Mouse (Mus musculus): ENCODE results near the gene Capns2.
"Not testable (repeated sequence)": the region's sequence is repeated elsewhere in the genome, so short reads cannot be mapped to it uniquely, and the experiment has no call there.

The Capns2 gene

GRCm38 (mm10) chr8:92901107-92901506 is at the start of gene Capns2:
Gene Capns2 (plus strand): TSS chr8:92901407.
- no peak for DNase-seq (ENCODE audit: low spot score)

- no peak for DNase-seq (ENCODE audit: low spot score)
Measured at GRCm38 (mm10) chr8:92853188-92853983, 47.8 kb upstream of the Capns2 start.

- DNase-seq (ENCODE audit: low spot score): no peak
Measured at GRCm38 (mm10) chr8:92854673-92855072, 46.5 kb upstream of the Capns2 start.

DNA sequence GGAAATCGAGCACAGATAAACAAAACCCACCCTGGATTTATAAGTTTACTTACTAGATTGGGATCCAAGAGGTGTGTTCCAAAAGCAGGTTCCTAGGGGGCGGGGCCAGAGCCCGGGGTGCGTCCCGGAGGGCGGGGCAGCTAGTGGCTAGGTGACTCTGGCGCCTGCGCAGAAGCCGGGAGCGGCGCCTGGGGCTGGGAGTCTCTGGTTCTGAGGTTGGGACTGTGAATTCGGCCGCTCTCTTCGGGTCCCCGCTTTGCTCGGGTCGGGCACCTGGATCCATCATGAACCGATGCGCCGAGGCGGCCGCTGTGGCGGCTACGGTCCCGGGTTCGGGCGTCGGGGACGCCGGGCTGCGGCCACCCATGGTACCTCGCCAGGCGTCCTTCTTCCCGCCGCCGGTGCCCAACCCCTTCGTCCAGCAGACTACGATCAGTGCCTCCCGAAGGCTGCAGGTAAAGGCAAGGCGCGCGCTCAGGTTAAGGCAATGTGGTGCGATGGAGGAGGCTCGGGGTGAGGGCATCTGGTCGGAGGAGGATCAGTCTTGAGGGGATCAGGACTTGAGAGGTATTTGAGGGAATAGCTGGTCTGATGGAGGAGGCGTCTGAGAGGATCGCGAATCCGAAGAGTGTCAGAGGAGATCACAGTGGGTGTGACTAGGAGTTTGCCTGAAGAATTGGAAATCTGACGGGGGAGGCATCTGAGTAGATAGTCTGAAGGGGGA is 45.9 kb upstream of the Capns2 start, which contains the start of gene Lpcat2:
TSS of gene Lpcat2 (plus strand) at position 169 of the 724 bp plus-strand sequence.
- peak; percentile 50 for DNase-seq (ENCODE audit: low spot score)

DNA sequence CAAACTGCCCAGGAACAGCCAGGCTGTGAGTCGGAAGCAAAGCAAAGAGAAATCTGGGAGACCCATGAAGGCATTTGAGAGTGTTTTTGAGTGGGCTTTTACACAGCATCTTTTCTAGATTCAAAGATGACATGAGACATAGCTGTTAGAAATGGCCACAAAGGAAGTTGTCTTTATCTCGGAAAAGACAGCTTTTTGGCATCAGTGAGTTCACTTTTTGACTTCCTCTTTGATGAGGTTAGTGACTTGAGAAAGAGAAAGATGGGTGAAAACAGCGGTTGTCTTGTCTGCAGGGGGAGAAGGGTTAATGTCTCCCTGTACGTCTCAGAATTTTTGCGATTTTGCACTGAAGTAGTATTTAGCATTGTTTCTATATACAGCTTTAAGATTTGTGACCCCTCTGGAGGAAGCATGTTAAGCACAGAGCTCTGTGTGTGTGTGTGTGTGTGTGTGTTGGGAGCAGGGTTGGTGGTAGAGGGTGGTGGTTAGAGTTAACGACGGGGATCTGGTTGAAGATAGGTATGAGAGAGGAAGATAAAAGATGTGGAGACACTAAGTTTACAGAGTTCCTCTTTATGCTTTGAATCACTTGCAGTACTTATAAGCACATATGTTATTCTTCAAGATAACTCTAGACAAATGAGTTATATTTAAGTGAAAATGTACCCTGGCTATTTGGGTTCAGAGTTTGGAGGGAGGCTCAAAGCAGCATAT is 44.8 kb upstream of the Capns2 start:
- no peak for DNase-seq (ENCODE audit: low spot score)

DNA sequence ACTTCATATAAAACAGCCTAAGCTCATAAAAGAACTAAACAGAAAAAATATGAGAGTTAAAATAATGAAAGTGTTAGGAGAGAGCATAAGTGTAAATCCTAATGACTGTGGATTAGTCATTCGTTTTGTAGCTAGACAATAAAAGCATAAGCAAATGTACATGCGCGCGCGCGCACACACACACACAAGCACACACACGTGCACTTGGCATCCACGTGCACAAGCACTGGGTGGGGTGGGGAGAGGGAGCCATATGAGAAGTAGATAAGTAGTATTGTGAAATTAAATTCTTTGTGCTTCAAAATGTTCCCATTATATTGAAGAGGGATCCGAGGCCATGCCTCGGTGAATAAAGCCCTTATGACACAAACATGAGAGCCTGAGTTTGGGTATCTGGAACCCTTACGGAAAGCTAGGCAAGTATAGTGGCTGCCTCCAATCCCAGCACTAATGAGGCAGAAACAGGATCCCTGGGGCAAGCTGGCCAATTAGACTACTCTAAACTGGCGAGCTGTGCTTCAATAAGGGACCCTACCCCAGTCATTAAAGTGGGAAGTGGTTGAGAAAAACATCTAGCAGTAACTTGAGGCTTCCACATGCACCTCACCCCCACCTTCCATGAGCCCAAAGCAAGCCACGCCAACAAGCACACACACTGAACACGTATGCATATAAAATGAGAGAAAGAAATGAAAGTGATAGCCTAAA is 42.6 kb upstream of the Capns2 start:
- no peak for DNase-seq (ENCODE audit: low spot score)

DNA sequence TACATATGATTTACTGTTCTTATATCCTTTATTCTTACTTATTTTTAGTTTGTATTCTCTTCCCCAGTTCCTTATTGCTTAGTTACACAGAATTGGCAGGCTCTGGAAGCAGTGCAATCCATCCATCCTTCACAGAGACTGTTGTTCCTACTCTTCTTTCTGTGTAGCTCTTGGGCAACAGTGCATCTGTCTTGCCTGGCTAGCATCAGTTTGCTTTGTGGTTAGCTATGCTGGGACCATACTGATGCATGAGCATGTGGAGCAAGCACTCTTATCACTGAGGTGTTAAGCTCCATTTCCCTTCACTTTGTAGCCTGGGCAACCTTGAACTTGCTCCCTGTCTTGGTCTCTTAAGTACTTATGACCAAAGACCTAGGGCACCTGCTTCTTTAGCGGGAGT is 39.2 kb upstream of the Capns2 start:
- no peak for DNase-seq (ENCODE audit: low spot score)

DNA sequence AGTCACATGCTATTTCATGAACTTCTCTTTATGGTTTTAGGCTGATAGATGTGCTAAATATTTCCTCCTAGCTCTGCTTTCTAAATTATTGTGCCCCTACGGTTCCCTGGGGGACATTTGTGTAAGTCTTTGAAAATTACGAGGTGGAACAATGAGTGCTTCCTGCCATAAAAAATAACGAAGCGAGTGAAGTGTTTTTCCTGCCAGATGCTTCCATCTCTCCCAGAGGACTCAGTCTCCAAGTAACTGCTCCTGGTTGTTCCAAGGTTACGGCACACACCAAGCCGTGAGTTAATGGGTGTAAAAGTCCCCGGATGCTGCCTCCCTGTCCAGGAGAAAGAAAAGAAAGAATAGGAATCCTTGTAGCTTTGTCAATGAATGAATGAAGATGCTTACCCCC is 30.9 kb upstream of the Capns2 start:
- no peak for DNase-seq (ENCODE audit: low spot score)

DNA sequence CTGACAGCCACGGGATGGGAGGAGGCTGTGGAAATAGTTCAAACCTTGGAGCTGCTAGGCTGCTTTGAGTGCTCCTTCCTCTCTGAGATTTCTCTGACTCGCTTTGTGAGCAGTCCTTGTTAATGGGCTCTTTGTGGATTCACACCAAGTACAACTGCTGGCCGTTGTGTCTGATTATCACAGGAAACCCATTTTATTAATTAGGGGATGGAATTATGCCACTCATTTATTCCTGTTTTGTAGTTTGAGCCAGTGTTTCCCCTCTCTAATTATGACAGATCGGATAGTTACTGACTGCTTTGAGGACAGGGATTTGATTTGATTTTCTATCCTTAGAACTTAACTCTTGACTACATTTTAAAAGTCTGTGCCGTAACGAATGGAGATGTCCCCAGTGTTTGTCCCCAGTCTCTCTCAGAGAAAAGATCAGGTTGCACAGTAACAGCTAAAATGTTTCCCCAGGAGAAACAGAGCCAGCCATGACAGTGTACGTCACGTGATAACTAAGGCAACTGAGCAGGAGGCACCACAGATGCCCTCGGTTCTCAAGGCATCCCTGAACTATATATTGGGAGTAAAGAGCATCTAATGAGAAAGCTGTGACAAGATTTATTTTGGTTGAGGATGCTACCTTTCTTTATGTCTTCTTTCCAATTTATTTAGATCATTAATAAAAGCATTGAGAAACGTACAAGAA is 29.0 kb upstream of the Capns2 start:
- no peak for DNase-seq (ENCODE audit: low spot score)

GRCm38 (mm10) chr8:92875795-92876194 is 25.4 kb upstream of the Capns2 start:
- DNase-seq (ENCODE audit: low spot score): no peak

DNA sequence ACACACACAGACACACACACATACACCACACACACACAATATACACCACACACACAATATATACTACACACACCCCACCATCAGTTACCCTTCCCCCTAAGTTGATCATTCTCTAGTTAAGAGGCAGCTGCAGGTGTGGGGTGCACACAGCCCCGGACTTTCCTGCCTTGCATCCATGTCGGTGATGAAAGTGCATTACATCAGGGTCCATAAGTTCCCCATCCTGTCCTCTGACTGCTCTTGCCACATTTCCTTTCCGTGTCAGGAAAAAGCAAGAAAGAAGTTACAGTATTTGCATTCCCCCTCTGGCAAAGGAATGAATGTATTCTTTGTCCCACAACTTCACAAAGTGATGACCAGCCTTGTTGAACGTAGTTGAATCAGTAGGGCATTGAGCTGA is 20.0 kb upstream of the Capns2 start:
- DNase-seq (ENCODE audit: low spot score): no peak

DNA sequence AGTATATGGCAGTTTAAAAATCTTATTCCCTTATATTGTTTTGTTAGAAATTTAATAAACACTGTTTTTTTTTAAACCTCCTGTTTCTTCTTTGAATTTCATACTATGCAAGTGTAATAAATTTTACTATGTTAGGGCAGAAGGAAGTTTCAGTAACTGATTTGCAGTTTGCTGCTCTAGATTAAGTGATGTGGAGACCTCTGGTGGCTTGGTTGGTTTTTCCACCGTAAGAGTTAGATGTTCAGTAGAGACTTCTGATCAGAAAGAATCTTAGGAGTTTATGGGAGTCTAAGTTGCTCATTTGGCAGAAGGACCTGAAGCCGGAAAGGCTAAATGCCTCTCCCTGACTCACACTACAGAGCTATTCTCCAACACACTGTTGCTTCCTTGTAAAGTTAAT is 17.4 kb upstream of the Capns2 start:
- DNase-seq (ENCODE audit: low spot score): no peak

GRCm38 (mm10) chr8:92892216-92892615 is 9.0 kb upstream of the Capns2 start:
- DNase-seq (ENCODE audit: low spot score): not testable (repeated sequence)

DNA sequence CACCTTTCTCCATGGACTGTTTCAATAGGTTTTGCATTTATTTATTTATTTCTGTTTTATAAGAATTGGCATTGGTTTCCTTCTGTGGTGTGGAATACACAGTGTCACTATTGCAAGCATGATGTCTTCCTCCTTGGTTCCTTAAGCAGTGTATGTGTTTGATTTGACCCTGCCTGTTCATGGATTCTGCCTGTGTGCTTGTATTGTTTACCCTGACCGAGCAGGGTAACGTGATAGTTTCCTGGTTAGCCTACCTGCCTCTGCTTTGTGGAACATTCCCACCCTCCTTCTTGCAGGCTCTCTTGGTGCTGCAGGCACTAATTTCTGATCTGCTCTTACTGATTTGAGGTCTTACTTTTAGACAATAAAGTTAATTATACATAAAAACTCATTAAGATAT is 7.3 kb upstream of the Capns2 start:
- DNase-seq (ENCODE audit: low spot score): no peak

GRCm38 (mm10) chr8:92895053-92895452 is 6.2 kb upstream of the Capns2 start:
- DNase-seq (ENCODE audit: low spot score): no peak

- DNase-seq (ENCODE audit: low spot score): no peak
Measured at GRCm38 (mm10) chr8:92896056-92896455, 5.2 kb upstream of the Capns2 start.

DNA sequence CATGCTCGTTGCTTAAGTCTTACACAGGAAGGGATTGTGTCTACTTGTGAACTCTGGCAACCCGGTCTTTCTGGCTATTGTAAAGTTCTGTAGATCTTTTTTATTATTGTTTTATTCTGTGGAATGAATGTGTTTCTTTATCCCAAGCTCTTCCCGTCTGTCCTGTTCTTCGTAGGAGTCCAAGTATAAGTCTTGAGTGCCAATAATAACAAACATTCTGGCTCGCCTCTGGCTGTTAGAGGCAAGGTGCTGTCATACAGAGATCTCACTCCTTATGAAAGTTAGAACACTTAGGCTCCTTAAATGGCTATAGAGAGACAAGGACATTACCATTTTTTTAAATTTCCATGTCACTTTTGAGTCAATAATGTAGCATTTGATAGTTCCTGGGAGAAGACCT is 4.6 kb upstream of the Capns2 start:
- DNase-seq (ENCODE audit: low spot score): no peak

DNA sequence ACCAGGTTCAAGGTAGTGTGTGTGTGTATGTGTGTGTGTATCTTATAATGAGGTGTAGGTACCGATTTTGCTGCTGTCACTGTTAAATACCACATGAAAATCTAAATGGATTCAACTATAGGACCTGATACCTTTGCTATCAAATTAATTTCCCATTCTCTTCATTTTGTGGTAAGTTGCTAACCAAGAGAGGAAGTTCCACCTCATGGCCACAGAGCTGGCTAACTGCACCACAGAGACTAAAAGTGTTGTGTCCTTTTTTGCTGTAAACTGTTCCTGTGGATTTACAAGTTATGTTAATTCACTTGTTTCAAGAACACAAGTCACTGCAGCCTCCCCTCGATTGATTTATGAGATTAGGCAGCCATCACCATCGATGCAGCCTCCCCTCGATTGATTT is 3.4 kb upstream of the Capns2 start:
- no peak for DNase-seq (ENCODE audit: low spot score)

DNA sequence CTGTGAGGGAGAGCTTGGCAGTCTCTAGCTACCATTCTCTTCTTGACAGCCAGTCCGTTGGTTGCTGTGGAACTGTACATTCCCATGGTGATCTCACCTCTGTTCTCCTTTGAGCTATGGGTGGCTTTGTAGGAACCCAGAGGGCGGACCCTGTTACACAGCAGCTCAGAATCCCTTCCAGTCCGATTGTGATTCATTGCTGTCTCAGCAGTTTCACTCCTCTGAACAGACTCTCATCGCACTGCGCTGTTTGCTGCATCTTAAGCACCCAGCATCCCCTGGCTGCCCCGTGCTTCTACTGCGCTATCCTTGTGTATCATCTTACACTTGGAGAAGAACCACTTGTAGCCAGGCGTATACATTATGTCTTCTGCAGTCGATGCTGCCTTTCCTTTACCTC is 1.6 kb upstream of the Capns2 start:
- no peak for DNase-seq (ENCODE audit: low spot score)

DNA sequence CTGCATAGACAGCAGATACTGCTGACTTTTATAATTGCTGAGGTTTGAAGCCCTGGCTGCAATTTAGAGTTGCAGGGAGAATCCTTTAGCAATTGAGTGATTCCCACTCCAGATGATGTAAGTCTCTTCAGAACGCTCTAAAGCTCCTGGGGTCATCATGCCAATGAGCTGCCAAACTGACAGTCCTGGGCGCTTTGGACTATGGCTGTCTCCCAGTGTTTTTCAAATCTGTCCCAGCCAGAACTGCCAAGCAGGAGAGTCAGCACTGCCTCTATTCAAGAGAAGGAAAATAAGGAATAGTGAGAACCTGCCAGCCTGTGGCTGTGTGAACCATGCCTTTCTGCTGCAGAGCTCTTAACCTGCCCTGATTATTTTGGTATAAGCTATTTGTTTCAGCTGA is 1.8 kb downstream of the Capns2 start:
- no peak for DNase-seq (ENCODE audit: low spot score)

- DNase-seq (ENCODE audit: low spot score): no peak
Measured at GRCm38 (mm10) chr8:92903488-92904135, 2.4 kb downstream of the Capns2 start.
